Mouse (Mus musculus): ENCODE data around the gene Wipf2. TPM values are rescaled to one million over a fixed set of nuclear protein-coding genes. Genes with fewer than 3 reads are reported as not detected.

The Wipf2 gene
- total RNA-seq, 2 experiments from 2014 or later, result 57.2 to 61.4 TPM

Other genes with a start within 250 kb of the Wipf2 start
- gene Gm12355, start 238.0 kb upstream of the Wipf2 start, total RNA-seq (2021), result 10 to 100 TPM; 10.4 to 12.4 TPM
- gene Gsdma3, start 237.3 kb upstream of the Wipf2 start, total RNA-seq (2021), result not detected
- gene Gsdma2, start 216.9 kb upstream of the Wipf2 start, total RNA-seq (2021), result under 1 TPM in 1 of 2 experiments, not detected in 1; 0.20 TPM
- gene Gsdma, start 199.3 kb upstream of the Wipf2 start, total RNA-seq (2021), result not detected
- gene Psmd3, start 181.1 kb upstream of the Wipf2 start, total RNA-seq (2021), result 100 to 1,000 TPM; 127 to 128 TPM
- not detected for gene Csf3, start 162.4 kb upstream of the Wipf2 start, total RNA-seq (2021)
- gene Med24, start 134.2 kb upstream of the Wipf2 start, total RNA-seq (2021), result 100 to 1,000 TPM; 118 to 130 TPM
- gene Thra, start 123.0 kb upstream of the Wipf2 start, total RNA-seq (2021), result 1,000 to 10,000 TPM; 1,027 to 1,094 TPM
- 10 to 100 TPM; 78.1 to 92.2 TPM for gene Nr1d1, start 88.3 kb upstream of the Wipf2 start, total RNA-seq (2021)
- gene Msl1, start 68.1 kb upstream of the Wipf2 start, total RNA-seq (2021), result 100 to 1,000 TPM; 170 to 176 TPM
- 10 to 100 TPM; 53.3 to 60.6 TPM for gene Casc3, start 58.7 kb upstream of the Wipf2 start, total RNA-seq (2021)
- gene Rapgefl1, start 26.9 kb upstream of the Wipf2 start, total RNA-seq (2021), result 100 to 1,000 TPM; 185 to 222 TPM
- gene Cdc6, start 44.2 kb downstream of the Wipf2 start, total RNA-seq (2021), result under 1 TPM; 0.54 to 0.94 TPM
- gene Rara, start 64.2 kb downstream of the Wipf2 start, total RNA-seq (2021), result 10 to 100 TPM; 17.0 to 17.7 TPM
- gene Gjd3, start 119.4 kb downstream of the Wipf2 start, total RNA-seq (2021), result 1 to 10 TPM; 1.5 to 2.3 TPM
- gene Top2a, start 160.6 kb downstream of the Wipf2 start, total RNA-seq (2021), result 1 to 10 TPM; 2.5 to 4.5 TPM
- gene Igfbp4, start 177.6 kb downstream of the Wipf2 start, total RNA-seq (2021), result 10 to 100 TPM; 86.1 to 94.9 TPM
- not detected for gene Tns4, start 225.7 kb downstream of the Wipf2 start, total RNA-seq (2021)